Mouse (Mus musculus): ENCODE data around the gene Anks1. TPM values are rescaled to one million over a fixed set of nuclear protein-coding genes. Genes with fewer than 3 reads are reported as not detected.

The Anks1 gene
- polyA plus RNA-seq, 1 experiment from 2014 or later: 11.3 TPM

DNA sequence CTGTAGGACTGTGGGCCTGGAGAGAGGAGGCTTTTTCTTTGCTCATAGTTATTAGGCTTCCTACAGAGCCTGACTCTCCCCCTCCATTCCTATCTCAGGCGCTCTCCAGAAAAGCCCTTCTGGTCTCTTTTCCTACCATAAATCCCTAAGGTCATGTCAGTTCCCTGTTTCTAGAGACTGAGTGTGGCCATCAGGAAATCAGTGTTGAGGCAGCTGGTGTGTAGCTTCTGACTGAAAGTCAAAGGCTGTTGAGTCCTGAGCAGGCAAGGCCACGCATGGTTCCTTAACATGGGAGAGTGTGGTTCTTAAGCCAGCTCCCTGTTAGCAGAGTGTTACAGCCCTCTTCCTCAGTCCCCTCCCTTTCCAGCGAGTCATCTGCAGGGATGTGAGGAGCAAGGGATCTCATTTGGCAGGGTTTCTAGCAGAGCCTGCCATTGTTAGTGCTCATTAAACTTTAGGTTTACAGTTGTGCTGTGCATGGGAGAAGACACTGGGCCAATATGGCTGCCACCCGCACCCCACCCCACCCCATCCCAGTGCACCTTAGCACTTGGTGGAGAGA, 28.0 kb downstream of the Anks1 start:
- Histone ChIP-seq H3K36me3 (ENCODE audit: insufficient read depth, low read length) (no peaks in the 10 kb centered on the region), H3K9ac (ENCODE audit: low read depth, low read length) (no peak overlapping the region), H3K4me1 (replicated peaks; ENCODE audit: insufficient read depth, low read length) (peaks cover 26% of the 10 kb centered on the region), H3K4me3 (replicated peaks; ENCODE audit: low read depth, low read length) (no peak overlapping the region), H3K9me3 (replicated peaks; ENCODE audit: low read length) (no peaks in the 10 kb centered on the region), H3K4me2 (ENCODE audit: low read length) (no peak overlapping the region), H3K27me3 (ENCODE audit: insufficient read depth, low read length) (no peaks in the 10 kb centered on the region), H3K27ac (peak overlapping the region; percentile 73)
- peak; percentile 61 for DNase-seq (ENCODE audit: low spot score)
- TF ChIP-seq CTCF (IDR thresholded peaks at IDR 0.05; ENCODE audit: low read depth): no peak
- no peak for ATAC-seq (replicated peaks; ENCODE audit: low FRiP score, low read depth)
- 65% methylated on average over 4 of the region's 4 CpGs for WGBS

DNA sequence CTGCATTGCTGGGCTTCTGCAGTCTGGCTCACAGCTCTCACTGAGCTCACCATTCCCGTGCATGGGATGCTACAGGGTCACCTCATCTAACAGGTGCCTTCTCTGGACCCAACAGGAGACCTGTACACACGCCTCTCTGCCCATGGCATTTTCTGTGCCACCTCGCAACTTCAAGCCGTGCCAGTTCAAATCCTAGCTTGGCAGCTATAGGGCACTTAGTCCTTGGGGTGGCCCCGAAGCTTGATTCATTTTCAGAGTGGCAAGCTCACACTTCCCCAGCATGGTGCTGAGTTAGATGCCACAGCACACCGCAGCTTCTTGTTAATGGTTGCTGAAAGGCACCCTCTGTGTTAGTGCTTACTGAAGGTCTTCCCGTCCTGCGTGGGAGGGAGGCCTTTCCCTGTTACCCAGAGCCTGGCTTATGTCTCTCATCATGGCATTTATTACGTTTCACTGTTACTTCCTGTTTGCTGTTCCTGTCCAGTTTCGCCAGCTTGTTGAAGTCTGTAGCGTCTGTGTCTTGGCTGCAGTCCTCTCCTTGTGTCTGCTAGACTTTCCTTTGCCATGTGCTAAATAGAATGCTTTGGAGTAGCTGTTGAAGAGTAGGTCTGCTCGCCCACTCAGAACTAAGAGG, 29.1 kb downstream of the Anks1 start:
- DNase-seq (ENCODE audit: low spot score) (peak; percentile 70), ATAC-seq (replicated peaks; ENCODE audit: low FRiP score, low read depth) (0 out of 2 replicates have a peak, but pooled peaks have one; percentile 24)
- no peak overlapping the region for H3K9ac ChIP-seq (ENCODE audit: low read depth, low read length)
- H3K27me3 ChIP-seq (ENCODE audit: insufficient read depth, low read length): no peaks in the 10 kb centered on the region
- H3K4me1 ChIP-seq (replicated peaks; ENCODE audit: insufficient read depth, low read length): peaks cover 22% of the 10 kb centered on the region
- 50% methylated on average over 12 of the region's 12 CpGs for WGBS
- no peak overlapping the region for H3K4me2 ChIP-seq (ENCODE audit: low read length)
- no peaks in the 10 kb centered on the region for H3K9me3 ChIP-seq (replicated peaks; ENCODE audit: low read length)
- no peak overlapping the region for H3K4me3 ChIP-seq (replicated peaks; ENCODE audit: low read depth, low read length)
- TF ChIP-seq CTCF (IDR thresholded peaks at IDR 0.05; ENCODE audit: low read depth): no peak
- H3K27ac ChIP-seq: peak overlapping the region; percentile 73
- H3K36me3 ChIP-seq (ENCODE audit: insufficient read depth, low read length): no peaks in the 10 kb centered on the region

- H3K4me2 ChIP-seq (ENCODE audit: low read length): no peak overlapping the region
- no peak for TF ChIP-seq CTCF (IDR thresholded peaks at IDR 0.05; ENCODE audit: low read depth)
- 79% methylated on average over 5 of the region's 5 CpGs for WGBS
- DNase-seq (ENCODE audit: low spot score) (no peak), ATAC-seq (replicated peaks; ENCODE audit: low FRiP score, low read depth) (no peak)
- H3K27me3 ChIP-seq (ENCODE audit: insufficient read depth, low read length): no peaks in the 10 kb centered on the region
- H3K9ac ChIP-seq (ENCODE audit: low read depth, low read length): no peak overlapping the region
- H3K27ac ChIP-seq: peak overlapping the region; percentile 73
- no peaks in the 10 kb centered on the region for H3K36me3 ChIP-seq (ENCODE audit: insufficient read depth, low read length)
- H3K4me1 ChIP-seq (replicated peaks; ENCODE audit: insufficient read depth, low read length): peaks cover 22% of the 10 kb centered on the region
- H3K4me3 ChIP-seq (replicated peaks; ENCODE audit: low read depth, low read length): no peak overlapping the region
- no peaks in the 10 kb centered on the region for H3K9me3 ChIP-seq (replicated peaks; ENCODE audit: low read length)
Measured at GRCm38 (mm10) chr17:27939028-27939427, 29.9 kb downstream of the Anks1 start.

DNA sequence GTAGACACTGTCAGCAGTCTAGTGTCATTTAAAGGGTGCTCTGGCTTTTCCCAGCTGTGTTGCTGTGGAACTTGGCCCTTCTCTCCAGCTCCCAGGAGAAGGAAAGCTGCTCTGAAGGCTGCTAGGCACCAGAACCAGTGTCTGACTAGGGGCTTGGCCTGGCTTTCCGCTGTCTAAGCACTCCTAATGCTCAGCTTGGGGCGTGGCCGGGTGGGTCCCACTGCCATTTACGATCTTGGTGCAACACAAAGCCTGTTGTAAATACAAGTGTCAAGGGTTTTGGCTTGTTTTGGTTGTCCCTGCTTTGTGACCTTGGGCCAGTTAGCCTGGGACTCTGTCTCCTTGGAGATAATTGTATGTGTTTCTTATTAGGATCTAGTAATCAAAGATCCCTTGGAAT, 31.2 kb downstream of the Anks1 start:
- DNase-seq (ENCODE audit: low spot score) (no peak), ATAC-seq (replicated peaks; ENCODE audit: low FRiP score, low read depth) (no peak)
- peak overlapping the region; percentile 52; the same call in 1 of the 2 replicates for H3K27ac ChIP-seq
- no peak overlapping the region for H3K4me3 ChIP-seq (replicated peaks; ENCODE audit: low read depth, low read length)
- H3K9ac ChIP-seq (ENCODE audit: low read depth, low read length): no peak overlapping the region
- no peaks in the 10 kb centered on the region for H3K36me3 ChIP-seq (ENCODE audit: insufficient read depth, low read length)
- H3K4me2 ChIP-seq (ENCODE audit: low read length): no peak overlapping the region
- H3K4me1 ChIP-seq (replicated peaks; ENCODE audit: insufficient read depth, low read length): peaks cover 28% of the 10 kb centered on the region
- TF ChIP-seq CTCF (IDR thresholded peaks at IDR 0.05; ENCODE audit: low read depth): no peak
- 37% methylated on average over 4 of the region's 4 CpGs for WGBS
- H3K9me3 ChIP-seq (replicated peaks; ENCODE audit: low read length): no peaks in the 10 kb centered on the region
- H3K27me3 ChIP-seq (ENCODE audit: insufficient read depth, low read length): no peaks in the 10 kb centered on the region

GRCm38 (mm10) chr17:27941178-27941577, 32.1 kb downstream of the Anks1 start:
- Histone ChIP-seq H3K4me1 (replicated peaks; ENCODE audit: insufficient read depth, low read length) (peaks cover 32% of the 10 kb centered on the region), H3K36me3 (ENCODE audit: insufficient read depth, low read length) (no peaks in the 10 kb centered on the region), H3K27me3 (ENCODE audit: insufficient read depth, low read length) (no peaks in the 10 kb centered on the region), H3K9ac (ENCODE audit: low read depth, low read length) (no peak overlapping the region), H3K9me3 (replicated peaks; ENCODE audit: low read length) (no peaks in the 10 kb centered on the region), H3K27ac (no peak overlapping the region), H3K4me3 (replicated peaks; ENCODE audit: low read depth, low read length) (no peak overlapping the region), H3K4me2 (ENCODE audit: low read length) (no peak overlapping the region)
- no peak for DNase-seq (ENCODE audit: low spot score)
- no peak for TF ChIP-seq CTCF (IDR thresholded peaks at IDR 0.05; ENCODE audit: low read depth)
- no peak for ATAC-seq (replicated peaks; ENCODE audit: low FRiP score, low read depth)
- WGBS: 78% methylated on average over 5 of the region's 5 CpGs

- H3K4me1 ChIP-seq (replicated peaks; ENCODE audit: insufficient read depth, low read length): peaks cover 33% of the 10 kb centered on the region
- ATAC-seq (replicated peaks; ENCODE audit: low FRiP score, low read depth) (no peak), DNase-seq (ENCODE audit: low spot score) (no peak)
- H3K4me2 ChIP-seq (ENCODE audit: low read length): no peak overlapping the region
- H3K4me3 ChIP-seq (replicated peaks; ENCODE audit: low read depth, low read length): no peak overlapping the region
- no peak for TF ChIP-seq CTCF (IDR thresholded peaks at IDR 0.05; ENCODE audit: low read depth)
- no peaks in the 10 kb centered on the region for H3K27me3 ChIP-seq (ENCODE audit: insufficient read depth, low read length)
- no peaks in the 10 kb centered on the region for H3K36me3 ChIP-seq (ENCODE audit: insufficient read depth, low read length)
- no peak overlapping the region for H3K27ac ChIP-seq
- 71% methylated on average over 2 of the region's 2 CpGs for WGBS
- no peaks in the 10 kb centered on the region for H3K9me3 ChIP-seq (replicated peaks; ENCODE audit: low read length)
- no peak overlapping the region for H3K9ac ChIP-seq (ENCODE audit: low read depth, low read length)
Measured at GRCm38 (mm10) chr17:27941698-27942097, 32.6 kb downstream of the Anks1 start.

Data from kidney, postnatal 0 days (tissue).